Mouse (Mus musculus) gastrocnemius, postnatal 4 days (tissue): Measurements from ENCODE around the gene Klc2. TPM values are rescaled to one million over a fixed set of nuclear protein-coding genes. Genes with fewer than 3 reads are reported as not detected.

Experiments used
- total RNA-seq, 2 experiments: library from RNA; stranded (reverse); gene quantifications; 2 replicates each; pipeline ENCODE4 v1.2.3; 2021

The Klc2 gene
- total RNA-seq, 2 experiments from 2014 or later, result 22.8 to 24.0 TPM

Other genes with a start within 250 kb of the Klc2 start
- 1,000 to 10,000 TPM; 1,624 to 1,725 TPM for gene Actn3, start 240.7 kb downstream of the Klc2 start, total RNA-seq
- 1 to 10 TPM; 6.3 to 7.1 TPM for gene Zdhhc24, start 239.9 kb downstream of the Klc2 start, total RNA-seq
- gene Bbs1, start 211.9 kb downstream of the Klc2 start, total RNA-seq, result 1 to 10 TPM; 3.3 to 4.2 TPM
- gene Dpp3, start 190.3 kb downstream of the Klc2 start, total RNA-seq, result 10 to 100 TPM; 53.2 to 58.1 TPM
- 1 to 10 TPM; 1.7 to 2.2 TPM for gene Peli3, start 175.4 kb downstream of the Klc2 start, total RNA-seq
- 10 to 100 TPM; 54.4 to 60.4 TPM for gene Mrpl11, start 156.4 kb downstream of the Klc2 start, total RNA-seq
- under 1 TPM; 0.10 to 0.20 TPM for gene Npas4, start 128.2 kb downstream of the Klc2 start, total RNA-seq
- 1 to 10 TPM; 8.7 to 9.2 TPM for gene Slc29a2, start 94.7 kb downstream of the Klc2 start, total RNA-seq
- gene B4gat1, start 79.7 kb downstream of the Klc2 start, total RNA-seq, result 10 to 100 TPM; 28.5 to 31.4 TPM
- under 1 TPM in 1 of 2 experiments, not detected in 1; 0.29 TPM for gene AC124502.3, start 79.7 kb downstream of the Klc2 start, total RNA-seq
- gene Brms1, start 77.2 kb downstream of the Klc2 start, total RNA-seq, result 10 to 100 TPM; 18.3 to 19.6 TPM
- gene Rin1, start 68.1 kb downstream of the Klc2 start, total RNA-seq, result 1 to 10 TPM; 3.4 to 3.5 TPM
- gene Cd248, start 50.5 kb downstream of the Klc2 start, total RNA-seq, result 100 to 1,000 TPM; 108 to 113 TPM
- gene Tmem151a, start 33.0 kb downstream of the Klc2 start, total RNA-seq, result under 1 TPM; 0.29 to 0.34 TPM
- 10 to 100 TPM; 57.9 to 59.6 TPM for gene Yif1a, start 30.0 kb downstream of the Klc2 start, total RNA-seq
- gene Cnih2, start 20.0 kb downstream of the Klc2 start, total RNA-seq, result 1 to 10 TPM; 1.3 to 1.9 TPM
- gene Rab1b, start 11.5 kb downstream of the Klc2 start, total RNA-seq, result 100 to 1,000 TPM; 136 to 144 TPM
- 10 to 100 TPM; 19.0 to 20.4 TPM for gene Pacs1, start 154.6 kb upstream of the Klc2 start, total RNA-seq
- 100 to 1,000 TPM; 114 to 120 TPM for gene Sf3b2, start 176.9 kb upstream of the Klc2 start, total RNA-seq
- under 1 TPM; 0.18 to 0.22 TPM for gene Gal3st3, start 179.8 kb upstream of the Klc2 start, total RNA-seq
- not detected for gene Catsper1, start 217.2 kb upstream of the Klc2 start, total RNA-seq
- gene Cst6, start 231.0 kb upstream of the Klc2 start, total RNA-seq, result 1 to 10 TPM; 1.3 to 1.7 TPM
- gene Eif1ad, start 248.2 kb upstream of the Klc2 start, total RNA-seq, result 10 to 100 TPM; 23.7 to 23.8 TPM
- 100 to 1,000 TPM; 131 to 137 TPM for gene Banf1, start 248.6 kb upstream of the Klc2 start, total RNA-seq